Mouse (Mus musculus) cerebellum, adult 8-10 months (tissue): ENCODE measurements around the gene Kirrel2.

Source experiments
- DNase-seq: peaks from one replicate; pipeline ENCODE4 v3.0.0; 2022

Gene Kirrel2

DNA sequence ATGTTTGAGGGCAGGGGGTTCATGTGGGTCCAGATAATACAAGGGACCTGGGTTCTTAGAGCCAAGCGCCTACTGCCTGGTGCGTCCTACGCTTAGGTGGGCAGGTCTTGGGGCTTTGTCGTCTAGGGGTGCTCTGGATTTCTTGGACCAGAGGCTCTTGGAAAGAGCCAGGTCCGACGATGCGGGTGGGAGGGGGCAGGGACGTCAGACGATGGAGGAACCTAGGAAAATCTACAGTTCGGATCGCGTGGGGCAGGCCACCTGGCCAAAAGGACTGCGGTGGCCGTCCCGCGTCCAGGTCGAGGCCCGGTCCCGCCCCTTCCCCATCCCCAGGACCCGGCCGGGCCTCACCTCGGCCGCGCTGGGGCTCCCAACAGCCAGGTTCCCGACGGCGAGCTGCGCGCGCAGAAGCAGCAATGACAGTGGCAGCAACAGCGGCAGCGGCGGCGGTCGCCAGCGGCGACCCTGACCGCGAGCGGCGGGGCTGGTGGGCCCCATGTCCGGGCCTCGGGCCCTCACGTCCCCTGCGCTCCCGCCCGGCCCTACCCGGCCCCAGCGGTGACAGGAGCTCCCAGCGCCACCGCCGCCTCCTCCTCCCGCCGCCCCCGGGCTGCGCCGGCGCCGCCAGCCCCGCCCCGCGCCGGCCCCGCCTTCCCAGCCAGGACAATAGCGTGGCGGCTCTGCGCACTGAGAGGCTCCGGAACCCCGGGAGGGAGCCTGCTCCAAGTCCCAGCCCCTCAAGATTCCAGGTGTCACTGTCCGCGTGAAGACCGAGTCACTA is 12.3 kb downstream of the Kirrel2 start, which contains the start of gene Aplp1:
Aplp1 (minus strand) TSS at position 565 of the 781 bp plus-strand sequence.
- peak; percentile 76 for DNase-seq

DNA sequence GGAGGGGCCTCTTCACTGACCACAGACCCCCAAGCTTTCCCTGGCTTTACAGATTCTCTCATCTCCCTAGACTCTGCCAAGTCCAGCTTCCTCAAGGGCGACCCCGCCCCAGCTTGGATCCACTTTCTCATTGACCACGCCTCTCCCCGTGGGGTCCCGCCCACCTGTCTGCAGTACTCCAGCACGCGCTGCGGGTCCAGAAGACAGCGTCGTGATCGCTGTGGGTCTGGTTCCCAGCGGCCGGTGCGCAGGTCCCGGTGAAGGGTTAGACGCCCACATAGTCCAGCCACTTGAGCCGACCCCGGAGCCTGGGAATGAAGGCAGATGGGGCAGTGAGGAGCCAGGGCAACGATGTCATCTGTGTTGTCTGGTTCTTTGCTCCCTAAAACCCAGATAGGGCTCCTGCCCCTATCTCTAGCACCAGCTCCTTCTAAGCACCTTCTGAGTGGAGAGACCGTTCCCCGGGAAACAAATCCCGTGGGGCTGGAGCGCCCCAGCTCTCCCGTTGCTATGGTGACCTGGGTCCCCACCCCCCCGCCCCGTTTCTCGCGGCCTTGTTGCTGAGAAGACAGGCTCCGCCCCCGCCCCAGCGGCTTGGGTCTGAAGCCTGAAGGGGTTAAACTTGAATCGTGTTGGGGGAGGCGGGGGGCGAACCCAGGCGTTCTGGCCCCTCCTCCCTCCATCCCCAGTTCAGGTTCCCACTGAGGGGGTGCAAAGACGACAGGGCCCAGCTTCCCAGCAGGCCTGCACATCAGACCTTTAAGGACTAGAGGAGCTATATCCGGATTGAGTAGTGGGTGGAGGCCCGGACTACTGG is 13.1 kb downstream of the Kirrel2 start:
- DNase-seq: peak; percentile 43

DNA sequence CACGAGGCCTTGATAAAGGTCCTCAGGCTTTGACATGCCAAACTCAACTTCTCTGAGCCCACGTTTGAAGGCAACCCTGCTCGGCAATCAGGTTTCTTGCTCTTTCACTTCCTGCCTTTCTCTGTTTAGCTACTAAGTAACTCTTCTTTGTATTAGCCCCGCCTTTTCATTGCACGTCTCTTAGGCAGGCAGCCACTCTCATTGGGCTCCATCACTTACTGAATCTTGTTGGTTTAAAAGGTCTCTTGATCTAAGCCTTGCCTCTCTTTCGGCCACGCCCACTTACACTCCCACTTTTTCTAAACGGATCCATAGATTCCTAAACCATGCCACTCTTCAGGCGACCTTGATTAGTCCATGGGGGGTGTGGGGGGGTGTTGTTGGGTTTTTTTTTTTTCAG is 13.8 kb downstream of the Kirrel2 start:
- DNase-seq: peak; percentile 19

DNA sequence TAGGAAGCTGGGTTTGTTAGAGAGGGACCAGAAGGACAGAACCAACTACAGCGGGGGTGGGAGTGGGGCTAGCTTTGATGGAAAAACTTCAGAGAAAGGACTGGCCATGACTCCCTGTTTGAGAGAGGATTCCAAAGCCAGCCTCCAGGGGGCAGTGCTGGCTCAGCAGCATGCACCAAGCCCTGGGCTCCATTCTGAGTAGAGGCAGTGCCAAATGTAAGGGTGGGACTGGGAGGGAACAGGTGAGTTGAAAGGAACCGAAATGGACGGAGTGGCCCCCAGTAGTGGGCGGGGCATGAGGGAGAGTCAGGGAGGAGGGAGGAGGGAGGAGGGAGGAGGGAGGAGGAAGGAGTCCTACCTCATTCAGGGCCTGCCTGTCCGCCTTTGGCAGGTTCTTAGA is 16.8 kb downstream of the Kirrel2 start:
- peak; percentile 68 for DNase-seq

DNA sequence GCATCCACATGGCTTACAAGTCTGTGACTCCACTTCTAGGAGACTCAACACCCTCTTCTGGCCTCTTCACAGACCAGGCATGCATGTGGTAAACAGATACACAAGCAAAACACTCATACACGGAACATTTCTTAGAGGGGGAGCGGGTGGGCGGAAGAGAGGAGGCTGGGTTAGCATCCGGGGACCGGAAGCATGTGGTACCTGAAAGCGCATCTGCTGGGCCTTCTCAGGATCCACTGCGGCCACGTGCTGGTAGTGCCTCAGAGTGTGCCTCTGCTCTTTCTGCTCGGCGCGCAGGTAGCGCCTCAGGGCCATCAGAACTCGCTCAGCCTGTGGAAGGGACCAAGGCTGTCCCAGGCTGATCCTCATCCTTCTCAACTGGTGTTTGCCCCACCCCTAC is 17.8 kb downstream of the Kirrel2 start:
- DNase-seq: no peak

DNA sequence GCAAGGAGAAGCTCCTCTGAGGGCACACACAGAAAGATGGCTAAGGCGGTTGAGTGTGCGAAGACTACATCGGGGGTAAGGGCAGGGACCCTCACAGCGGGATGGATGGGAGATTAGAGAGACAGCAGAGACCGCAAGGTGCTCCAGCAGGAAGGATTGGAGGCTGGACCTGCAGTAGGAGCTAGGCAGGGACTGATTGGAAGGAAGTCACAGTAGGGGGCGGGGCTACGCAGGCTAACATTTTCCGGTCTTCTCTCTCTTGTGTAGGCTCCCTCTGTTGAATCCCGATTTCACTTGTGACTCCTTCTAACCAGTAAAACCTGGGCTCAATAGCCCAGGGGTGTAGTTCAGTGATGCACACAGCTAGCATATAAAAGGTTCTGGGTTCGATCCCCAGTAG is 20.6 kb downstream of the Kirrel2 start:
- DNase-seq: no peak

DNA sequence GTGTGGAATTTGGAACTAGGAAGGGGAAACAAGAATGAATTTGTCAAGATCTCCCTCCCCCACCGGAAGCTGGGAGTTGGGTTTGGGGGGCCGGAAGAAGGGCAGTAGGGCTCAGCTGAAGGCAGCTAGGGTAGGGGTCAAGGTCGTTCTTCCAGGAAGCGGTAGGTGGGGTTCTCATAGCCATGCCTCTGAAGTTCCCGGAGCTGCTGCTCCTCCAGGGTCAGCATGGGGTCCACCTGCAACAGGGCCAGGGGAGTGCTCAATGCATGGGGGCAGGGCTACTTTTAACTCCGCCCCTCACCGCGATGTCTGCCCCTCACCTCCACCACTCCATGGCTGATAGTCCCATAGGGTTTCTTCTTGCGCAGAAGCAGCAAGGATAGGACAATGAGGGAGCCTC is 22.3 kb downstream of the Kirrel2 start:
- no peak for DNase-seq

DNA sequence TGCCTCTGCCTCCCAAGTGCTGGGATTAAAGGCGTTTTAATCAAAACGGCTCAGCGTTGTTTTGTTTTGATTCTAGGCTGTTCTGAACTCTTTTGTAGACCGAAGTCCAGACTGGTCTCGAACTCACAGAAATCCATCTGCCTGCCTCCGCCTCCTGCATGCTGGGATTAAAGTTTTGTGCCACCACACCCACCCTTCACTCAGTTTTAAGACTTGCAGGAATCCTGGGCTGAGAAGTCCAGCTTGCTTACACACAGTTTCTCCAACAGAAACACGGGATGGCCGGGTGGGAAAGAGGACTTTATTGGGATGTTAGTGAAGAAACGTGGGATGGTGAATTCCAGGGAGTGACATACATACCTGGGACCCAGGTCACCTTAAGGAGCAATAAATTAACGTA is 22.8 kb downstream of the Kirrel2 start:
- no peak for DNase-seq

DNA sequence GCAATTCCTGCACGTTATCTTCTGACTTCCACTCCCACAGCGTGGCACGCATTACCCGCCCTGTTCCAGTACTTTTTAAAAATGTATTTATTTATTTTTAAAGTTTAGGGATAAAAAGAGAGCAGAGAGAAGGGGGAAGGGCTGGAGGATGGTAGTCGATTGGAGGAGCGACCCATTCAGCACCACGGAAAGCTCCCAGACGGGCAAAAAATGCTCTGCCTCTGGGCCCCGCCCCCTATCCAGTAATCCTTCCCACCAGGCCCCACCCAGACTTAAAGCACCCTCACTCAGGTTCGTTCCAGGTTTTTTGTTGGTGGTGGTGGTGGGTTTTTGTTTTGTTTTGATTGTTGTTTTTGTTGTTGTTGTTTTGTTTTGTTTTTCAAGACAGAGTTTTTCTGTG is 23.3 kb downstream of the Kirrel2 start:
- DNase-seq: peak; percentile 15

DNA sequence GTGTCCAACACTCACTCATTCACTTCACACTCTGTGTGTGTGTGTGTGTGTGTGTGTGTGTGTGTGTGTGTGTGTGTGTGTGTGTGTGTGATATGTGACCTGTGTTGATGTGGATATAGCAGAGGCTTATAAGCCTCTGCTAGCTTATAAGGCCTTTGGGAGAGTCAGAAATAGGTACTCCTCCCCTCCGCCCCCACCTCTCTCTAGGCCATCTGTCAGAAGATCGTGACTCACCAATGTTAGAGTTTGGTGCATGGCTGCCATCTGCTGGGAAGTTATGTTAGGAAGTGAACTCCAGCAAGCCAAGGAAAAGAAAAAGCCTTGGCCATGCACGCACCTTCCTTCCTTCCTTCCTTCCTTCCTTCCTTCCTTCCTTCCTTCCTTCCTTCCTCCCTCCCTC is 25.7 kb downstream of the Kirrel2 start:
- DNase-seq: peak; percentile 90

DNA sequence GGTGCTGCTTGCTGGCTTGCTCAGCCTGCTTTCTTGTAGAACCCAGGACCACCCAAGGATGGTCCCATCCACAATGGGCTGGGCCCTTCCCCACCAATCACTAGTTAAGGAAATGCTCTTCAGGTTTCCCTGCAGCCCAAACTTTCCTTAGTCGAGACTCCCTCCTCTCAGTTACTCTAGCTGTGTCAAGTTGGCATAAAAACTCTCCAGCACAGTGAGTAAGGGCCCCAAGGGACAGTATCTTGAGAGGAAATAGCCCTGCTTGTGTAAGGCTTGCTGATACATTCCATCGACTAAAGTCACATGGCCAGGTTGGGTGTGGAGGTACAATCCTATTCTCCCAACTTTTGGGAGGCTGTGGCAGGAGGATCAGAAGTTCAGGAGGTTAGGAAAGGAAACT is 27.3 kb downstream of the Kirrel2 start:
- no peak for DNase-seq

DNA sequence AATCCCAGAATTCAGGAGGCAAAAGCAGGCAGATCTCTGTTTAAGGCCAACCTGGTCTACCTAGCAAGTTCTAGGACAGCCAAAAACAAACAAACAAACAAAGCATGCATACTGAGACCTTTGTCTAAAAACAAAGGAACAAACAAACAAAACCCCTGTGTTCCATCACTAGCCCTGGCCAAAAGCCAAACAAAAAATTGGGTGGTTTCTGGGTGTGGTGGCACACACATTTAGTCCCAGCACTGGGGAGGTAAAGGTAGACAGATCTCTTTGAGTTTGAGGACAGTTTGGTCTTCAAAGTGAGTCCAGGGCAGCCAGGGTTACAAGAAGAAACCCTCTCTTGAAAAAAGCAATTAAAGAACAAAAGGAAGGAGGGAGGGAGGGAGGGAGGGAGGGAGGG is 28.2 kb downstream of the Kirrel2 start:
- peak; percentile 10 for DNase-seq

DNA sequence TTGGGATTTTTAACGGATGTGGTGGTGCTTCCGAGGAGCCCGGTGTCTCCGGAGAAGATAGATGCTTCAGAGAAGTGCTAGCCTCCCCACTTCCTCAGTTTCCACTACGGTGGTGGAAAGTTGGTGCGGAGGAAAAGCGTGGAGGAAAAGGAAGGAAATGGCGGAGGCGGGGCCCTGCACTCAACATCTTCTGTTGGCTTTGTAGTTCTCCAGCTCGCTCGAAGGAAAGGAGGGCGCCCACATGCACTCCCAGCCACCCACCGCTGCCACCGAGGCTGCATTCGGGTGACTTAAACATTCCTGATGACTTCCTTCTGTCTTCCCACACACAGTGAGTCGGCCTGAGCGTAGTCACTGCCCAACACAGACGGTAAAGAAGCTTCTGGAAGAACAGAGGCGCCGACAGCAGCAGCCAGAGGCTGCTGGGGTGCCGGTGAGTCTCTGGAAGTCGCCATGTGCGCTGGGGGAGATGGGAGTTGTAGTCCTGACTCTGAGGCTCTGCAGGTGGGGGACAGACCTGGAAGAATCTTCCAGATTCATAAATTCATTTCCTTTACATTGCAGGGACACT is 34.3 kb downstream of the Kirrel2 start:
- DNase-seq: peak; percentile 52

DNA sequence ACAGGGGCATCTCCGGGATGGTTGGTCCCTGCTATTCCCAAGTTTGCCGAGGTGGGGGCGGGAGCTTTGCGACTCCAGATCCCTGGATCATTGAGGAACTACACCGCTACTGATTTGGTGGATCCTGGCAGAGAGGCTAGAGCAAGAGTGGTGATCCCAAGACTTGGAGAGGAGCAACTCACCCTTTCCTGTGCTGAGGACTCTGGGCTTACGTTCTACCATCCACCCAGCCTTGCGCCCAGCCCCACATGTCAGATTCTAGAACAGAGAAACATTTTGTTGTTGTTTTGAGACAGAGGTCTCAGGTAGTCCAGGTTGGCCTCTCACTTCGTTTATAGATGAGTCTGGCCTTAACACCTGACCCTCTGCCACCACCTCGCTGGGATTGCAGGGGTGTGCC is 34.9 kb downstream of the Kirrel2 start:
- no peak for DNase-seq

DNA sequence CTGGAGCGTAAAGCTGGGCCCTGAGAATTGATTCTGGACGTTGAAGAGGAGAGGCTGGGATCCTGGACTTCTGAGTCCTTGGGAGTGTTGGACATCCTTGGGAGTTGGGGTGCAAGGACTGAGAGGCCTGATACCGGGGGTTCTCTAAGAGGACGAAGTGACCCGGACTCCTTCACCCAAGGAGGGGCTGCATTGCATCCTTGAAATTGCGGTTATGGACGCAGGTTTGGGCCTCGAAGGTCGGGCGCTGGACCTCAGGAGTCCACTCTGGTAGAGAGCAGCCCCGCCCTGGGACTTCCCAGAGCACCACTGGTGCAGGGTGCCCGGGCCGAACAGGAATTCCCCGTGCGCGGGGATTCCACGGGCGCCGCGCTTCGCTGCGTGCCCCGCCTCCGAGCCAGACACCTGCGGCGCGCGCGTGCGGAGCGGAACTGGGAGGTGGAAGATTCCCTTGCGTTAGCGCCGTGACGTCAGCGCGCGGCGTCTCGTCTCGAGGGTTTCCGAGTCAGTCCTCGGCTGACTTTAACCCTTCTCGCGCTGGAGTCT is 35.5 kb downstream of the Kirrel2 start:
- peak; percentile 93 for DNase-seq

DNA sequence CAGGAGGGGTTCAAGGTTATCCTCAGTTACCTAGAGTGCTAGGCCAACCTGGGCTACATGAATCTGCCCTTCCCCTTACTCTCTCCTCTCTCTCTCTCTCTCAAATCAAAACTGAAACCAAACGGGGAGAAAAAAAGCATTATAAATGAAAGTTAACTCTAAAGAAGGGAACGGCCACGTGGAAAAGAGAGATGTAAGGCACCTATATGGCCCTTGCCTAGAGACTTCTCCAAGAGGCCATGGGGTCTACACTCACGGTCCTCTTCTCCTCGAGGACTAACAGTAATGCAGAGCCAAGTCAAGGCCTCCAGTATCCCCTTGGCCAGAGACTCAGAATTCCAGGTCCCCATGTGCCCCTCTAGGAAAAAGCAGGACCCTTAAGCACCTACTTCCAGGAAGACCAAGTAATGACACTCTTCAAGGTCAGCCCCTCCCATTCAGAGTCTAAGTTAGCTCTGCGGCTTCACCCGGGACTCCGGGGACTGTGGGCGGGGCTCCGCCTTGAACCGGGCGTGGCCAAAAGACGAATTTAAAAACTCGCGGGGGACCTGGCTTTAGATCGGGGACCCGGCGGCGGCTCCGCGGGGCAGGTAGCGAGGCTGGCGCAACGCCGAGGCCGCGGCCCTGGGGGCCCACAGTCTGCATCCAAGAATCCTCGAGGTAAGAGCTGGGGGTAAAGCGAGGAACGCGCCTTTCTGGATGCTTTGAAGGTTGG is 36.2 kb downstream of the Kirrel2 start, which contains the start of gene Nfkbid:
Nfkbid (plus strand) TSS at position 558 of the 715 bp plus-strand sequence.
- DNase-seq: peak; percentile 68

DNA sequence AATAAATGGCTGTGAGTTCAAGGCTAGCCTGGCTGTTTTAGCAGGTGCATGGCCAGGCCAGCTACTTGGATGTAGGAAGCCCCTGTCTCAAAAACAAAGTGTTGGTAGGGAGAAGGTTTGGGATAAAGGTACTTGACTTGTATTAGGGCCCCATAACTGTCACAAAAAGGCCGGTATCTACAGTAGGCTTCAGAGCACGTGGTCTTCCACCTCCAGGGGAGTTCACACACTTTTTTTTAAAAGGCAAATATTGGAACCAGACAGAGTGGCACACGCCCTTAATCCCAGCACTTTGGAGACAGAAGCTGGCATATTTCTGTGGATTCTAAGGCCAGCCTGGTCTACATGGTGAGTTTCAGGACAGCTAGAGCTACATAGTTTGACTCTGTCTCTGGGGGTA is 36.8 kb downstream of the Kirrel2 start:
- peak; percentile 6 for DNase-seq

DNA sequence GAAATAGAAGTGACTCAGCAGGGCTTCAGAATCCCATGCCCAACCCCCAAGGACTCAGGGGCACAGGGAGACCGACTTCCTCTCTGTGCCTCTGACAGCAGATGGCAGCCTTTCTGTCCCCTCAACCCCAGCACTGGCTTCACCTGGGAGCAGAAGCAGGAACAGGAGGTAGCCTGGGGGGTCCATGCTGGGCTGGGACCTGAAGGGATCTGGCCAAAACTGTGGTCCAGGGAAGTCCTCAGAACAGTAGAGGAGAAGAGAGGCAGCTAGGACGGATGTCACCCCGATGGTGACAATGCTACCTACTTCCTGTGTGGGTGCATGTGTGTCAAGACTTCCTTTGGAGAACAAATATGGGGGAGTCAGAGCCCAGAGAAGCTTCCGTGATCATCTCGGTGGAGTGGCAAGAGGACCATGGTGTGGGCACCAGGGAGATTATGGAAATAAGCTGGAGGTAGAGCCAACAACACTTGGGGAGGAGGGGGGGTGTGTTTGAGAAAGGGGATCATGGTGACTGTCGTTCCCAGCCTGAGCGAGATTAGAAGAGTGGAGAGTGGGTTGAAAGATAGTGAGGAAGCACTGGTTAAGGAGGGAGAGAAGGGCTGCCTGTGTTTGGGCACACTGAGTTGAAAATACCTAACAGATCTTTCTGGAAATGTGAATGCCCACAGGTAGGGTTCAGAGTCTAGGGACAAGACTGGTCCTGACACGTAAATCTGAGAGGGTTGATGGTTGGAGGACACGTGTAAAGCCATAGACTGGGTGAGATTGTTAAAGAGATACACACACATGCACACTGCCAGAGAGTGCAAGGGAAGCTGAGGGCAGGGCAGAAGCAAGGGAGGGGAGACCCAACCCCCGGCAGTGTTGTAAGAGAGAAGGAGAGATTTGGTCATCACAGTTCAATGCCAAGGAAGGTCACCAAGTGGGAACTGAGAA is 37.7 kb downstream of the Kirrel2 start, which contains the start of gene Hcst:
Hcst (minus strand) TSS at position 294 of the 939 bp plus-strand sequence.
- DNase-seq: peak; percentile 9

DNA sequence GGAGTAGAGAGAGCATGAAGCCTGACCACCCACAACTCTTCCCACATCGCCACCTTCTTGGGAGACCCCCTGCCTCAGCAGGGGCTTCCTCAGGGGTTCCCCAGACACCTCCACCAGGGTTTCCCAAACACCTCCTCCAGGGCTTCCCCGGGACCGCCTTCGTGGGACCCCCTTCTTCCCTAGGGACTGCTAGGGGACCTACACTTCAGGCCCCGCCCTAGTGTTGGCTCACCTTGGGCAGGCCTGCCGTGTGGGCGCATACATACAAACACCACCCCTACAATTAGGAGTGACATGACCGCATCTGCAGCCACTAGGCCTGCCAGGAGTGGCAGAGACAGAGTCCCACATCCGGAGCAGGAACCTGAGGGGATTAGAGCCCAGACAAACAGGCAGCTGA is 39.6 kb downstream of the Kirrel2 start:
- DNase-seq: no peak

DNA sequence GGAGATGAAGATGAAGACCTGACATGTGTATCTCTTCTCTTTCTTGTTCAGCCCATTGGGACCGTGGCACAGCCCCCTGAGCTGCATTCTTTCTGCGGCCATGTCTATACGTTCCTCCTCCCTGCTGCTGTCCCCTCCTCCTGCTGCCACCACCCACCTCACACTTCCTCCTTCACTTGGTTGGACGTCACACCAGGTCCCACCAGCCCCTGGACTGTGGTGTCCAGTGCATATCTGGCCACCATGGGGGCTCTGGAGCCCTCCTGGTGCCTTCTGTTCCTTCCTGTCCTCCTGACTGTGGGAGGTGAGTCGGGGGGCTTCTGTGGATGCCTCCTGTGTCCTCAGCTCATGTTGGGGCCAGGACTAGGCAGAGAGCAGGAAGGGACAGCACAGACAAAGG is 43.9 kb downstream of the Kirrel2 start, which contains the start of gene Tyrobp:
Tyrobp (plus strand) TSS at position 165 of the 400 bp plus-strand sequence.
- DNase-seq: no peak

DNA sequence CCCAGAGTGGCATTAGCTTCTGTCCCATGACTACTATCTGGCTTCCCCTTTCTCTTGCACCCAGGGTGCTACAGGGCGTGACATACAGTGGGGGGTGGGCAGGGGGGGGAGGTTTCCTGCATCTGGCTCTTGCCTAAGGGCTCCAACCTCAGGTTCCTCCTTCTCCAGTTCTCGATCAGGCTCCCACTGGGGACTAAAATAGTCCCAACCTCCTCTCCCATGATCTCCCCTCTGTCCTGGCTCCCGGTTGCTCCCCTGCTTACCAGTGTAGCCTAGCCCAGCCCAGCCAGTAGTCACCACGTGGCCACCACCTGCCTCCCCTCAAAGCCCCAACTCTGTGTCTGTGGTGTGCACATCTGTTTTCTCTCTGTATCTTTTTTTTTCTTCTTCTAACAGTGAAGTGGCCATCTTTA is 44.7 kb downstream of the Kirrel2 start:
- no peak for DNase-seq
